Mouse (Mus musculus) myocyte (in vitro differentiated cells): ENCODE results near the gene Fam8a1. TPM values are rescaled to one million over a fixed set of nuclear protein-coding genes. Genes with fewer than 3 reads are reported as not detected.
A peak's percentile ranks its signal among the peaks of the same experiment; 100 is the strongest.

Experiments
- H3K27me3 ChIP-seq: one replicate; pipeline ENCODE4 v1.6.1; 2011; ENCODE audit not compliant: control insufficient read depth, insufficient read depth, insufficient read length
- H3K36me3 ChIP-seq: one replicate; pipeline ENCODE4 v1.6.1; 2011; ENCODE audit not compliant: control insufficient read depth, insufficient read depth
- H3K4me2 ChIP-seq: one replicate; pipeline ENCODE4 v1.6.1; 2011; ENCODE audit warnings: low read depth, control low read depth
- H3K4me3 ChIP-seq: one replicate; pipeline ENCODE4 v1.5.1; 2011; ENCODE audit warnings: mild to moderate bottlenecking, control low read depth, moderate library complexity
- H3K79me2 ChIP-seq: one replicate; pipeline ENCODE4 v1.6.1; 2011; ENCODE audit not compliant: control insufficient read depth, insufficient read depth
- H3ac ChIP-seq: one replicate; pipeline ENCODE4 v1.6.1; 2011; ENCODE audit not compliant: control insufficient read depth, insufficient read length
- CEBPB ChIP-seq: IDR thresholded peaks from 2 replicates; pipeline ENCODE4 v1.6.1; 2011; ENCODE audit warnings: mild to moderate bottlenecking, moderate library complexity; ENCODE audit not compliant: poor library complexity, insufficient read depth, severe bottlenecking
- E2F4 ChIP-seq: IDR thresholded peaks from one replicate; pipeline ENCODE4 v1.6.1; 2011; ENCODE audit warnings: mild to moderate bottlenecking, control low read depth, moderate library complexity; ENCODE audit not compliant: insufficient read depth
- MAX ChIP-seq: IDR thresholded peaks from one replicate; pipeline ENCODE4 v1.6.1; 2011; ENCODE audit warnings: low read depth, mild to moderate bottlenecking, control low read depth
- MYOD1 ChIP-seq, 3 experiments: IDR thresholded peaks; one replicate each; pipeline ENCODE4 v1.6.1; 2011; ENCODE audit warnings: control low read depth in 2 of 3, low read depth in 2 of 3, mild to moderate bottlenecking in 2 of 3, moderate library complexity in 1 of 3; ENCODE audit not compliant: insufficient read length in 2 of 3, control insufficient read depth in 1 of 3
- MYOG ChIP-seq, 3 experiments: IDR thresholded peaks; one replicate each; pipeline ENCODE4 v1.6.1; 2011; ENCODE audit warnings: control low read depth in 2 of 3, low read depth in 2 of 3, mild to moderate bottlenecking in 2 of 3; ENCODE audit not compliant: insufficient read length in 2 of 3, control insufficient read depth in 1 of 3, insufficient read depth in 1 of 3
- POLR2A ChIP-seq: IDR thresholded peaks from one replicate; pipeline ENCODE4 v1.6.1; 2011; ENCODE audit warnings: low read depth, mild to moderate bottlenecking, control low read depth, moderate library complexity; ENCODE audit not compliant: insufficient read length
- POLR2AphosphoS2 ChIP-seq: IDR thresholded peaks from one replicate; pipeline ENCODE4 v1.6.1; 2011; ENCODE audit warnings: low read depth, control low read depth; ENCODE audit not compliant: insufficient read length
- REST ChIP-seq: IDR thresholded peaks from one replicate; pipeline ENCODE4 v1.6.1; 2011; ENCODE audit warnings: mild to moderate bottlenecking, control low read depth, moderate library complexity; ENCODE audit not compliant: insufficient read depth, insufficient read length
- SRF ChIP-seq: IDR thresholded peaks from one replicate; pipeline ENCODE4 v1.6.1; 2011; ENCODE audit warnings: low read depth; ENCODE audit not compliant: control insufficient read depth, insufficient read length
- TCF12 ChIP-seq: IDR thresholded peaks from one replicate; pipeline ENCODE4 v1.6.1; 2011; ENCODE audit warnings: mild to moderate bottlenecking, control low read depth; ENCODE audit not compliant: poor library complexity, insufficient read depth, severe bottlenecking
- TCF3 ChIP-seq: IDR thresholded peaks from one replicate; pipeline ENCODE4 v1.6.1; 2011; ENCODE audit warnings: low read depth, control low read depth; ENCODE audit not compliant: insufficient read length
- USF1 ChIP-seq: IDR thresholded peaks from one replicate; pipeline ENCODE4 v1.6.1; 2011; ENCODE audit warnings: low read depth, mild to moderate bottlenecking, control low read depth, moderate library complexity
- polyA plus RNA-seq: library from polyadenylated mRNA; unstranded; fragments of >200 nt; fragmentation: generic; extraction: Trizol; gene quantifications from one replicate; pipeline ENCODE4 v1.2.1, GENCODE M21; 2012; ENCODE audit warnings: missing spikeins

The Fam8a1 gene
- polyA plus RNA-seq, 1 experiment = 15.7 TPM

DNA sequence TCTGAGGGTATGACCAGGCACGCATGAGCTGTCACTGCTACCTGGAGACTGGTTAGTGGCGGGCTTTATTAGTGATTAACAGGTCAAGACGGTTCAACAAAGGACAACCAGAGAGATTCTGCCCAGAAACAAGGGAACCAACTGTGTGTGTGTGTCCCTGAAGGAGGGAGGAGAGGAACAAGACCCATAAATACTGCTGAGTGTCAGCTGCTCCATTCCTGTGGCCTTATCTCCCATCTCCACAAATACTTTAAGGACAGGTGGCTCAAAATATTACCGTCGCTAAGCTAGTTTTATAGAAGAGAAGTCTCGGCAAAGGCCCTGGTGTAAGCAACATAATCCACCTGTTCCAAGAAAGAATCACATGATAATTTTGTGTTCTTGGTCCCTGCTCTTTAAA, 39.9 kb upstream of the Fam8a1 start:
- H3K4me2 ChIP-seq = no peak overlapping the region
- H3K36me3 ChIP-seq = peaks cover 5% of the 10 kb centered on the region
- no peak overlapping the region for H3ac ChIP-seq
- H3K27me3 ChIP-seq = no peaks in the 10 kb centered on the region
- H3K79me2 ChIP-seq = no peaks in the 10 kb centered on the region
- TF ChIP-seq USF1 = no peak
- no peak for TF ChIP-seq SRF
- TF ChIP-seq REST = no peak
- TF ChIP-seq TCF12 = peak; percentile 69
- no peak for TF ChIP-seq CEBPB
- no peak for TF ChIP-seq MAX
- peak in 2 of 3 experiments; percentile 74 to 79 for TF ChIP-seq MYOG (IDR thresholded peaks at IDR 0.05; ENCODE audit: control insufficient read depth in 1 of 3, insufficient read depth in 1 of 3, insufficient read length in 2 of 3, low read depth in 2 of 3)
- TF ChIP-seq POLR2A = no peak
- peak; percentile 64 to 91 (median 74) for TF ChIP-seq MYOD1 (IDR thresholded peaks at IDR 0.05; ENCODE audit: control insufficient read depth in 1 of 3, insufficient read length in 2 of 3, low read depth in 2 of 3)
- peak; percentile 41 for TF ChIP-seq TCF3
- no peak for TF ChIP-seq E2F4
- TF ChIP-seq POLR2AphosphoS2 = no peak
- no peak overlapping the region for H3K4me3 ChIP-seq

DNA sequence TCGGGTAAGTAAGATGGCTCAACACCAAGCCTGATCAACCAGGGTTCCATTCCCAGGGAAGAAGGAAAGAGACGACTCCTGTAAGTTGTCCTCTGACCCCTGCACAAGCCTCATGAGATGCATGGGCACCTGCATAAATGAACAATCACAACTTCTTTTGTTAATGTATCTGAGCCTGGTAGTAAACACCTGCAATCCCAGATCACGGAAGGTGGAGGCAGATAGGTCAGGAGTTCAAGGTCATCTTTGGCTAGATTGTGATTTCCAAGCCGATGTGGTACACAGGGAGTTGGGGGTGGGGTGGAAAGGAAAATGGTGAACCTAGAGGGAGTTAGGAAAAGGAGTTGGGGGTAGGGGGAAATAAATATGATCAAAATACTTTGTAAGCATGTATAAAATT, 36.5 kb upstream of the Fam8a1 start:
- Histone ChIP-seq H3ac (no peak overlapping the region), H3K79me2 (no peaks in the 10 kb centered on the region), H3K36me3 (peaks cover 5% of the 10 kb centered on the region), H3K4me2 (no peak overlapping the region), H3K27me3 (no peaks in the 10 kb centered on the region), H3K4me3 (no peak overlapping the region)
- TF ChIP-seq CEBPB = no peak
- no peak for TF ChIP-seq MYOD1 (IDR thresholded peaks at IDR 0.05; ENCODE audit: control insufficient read depth in 1 of 3, insufficient read length in 2 of 3, low read depth in 2 of 3)
- no peak for TF ChIP-seq TCF3
- TF ChIP-seq E2F4 = no peak
- no peak for TF ChIP-seq MYOG (IDR thresholded peaks at IDR 0.05; ENCODE audit: control insufficient read depth in 1 of 3, insufficient read depth in 1 of 3, insufficient read length in 2 of 3, low read depth in 2 of 3)
- no peak for TF ChIP-seq USF1
- TF ChIP-seq TCF12 = no peak

- Histone ChIP-seq H3K79me2 (no peaks in the 10 kb centered on the region), H3K4me3 (no peak overlapping the region), H3K36me3 (peaks cover 5% of the 10 kb centered on the region), H3K4me2 (no peak overlapping the region), H3ac (no peak overlapping the region), H3K27me3 (no peaks in the 10 kb centered on the region)
- TF ChIP-seq E2F4 = no peak
- TF ChIP-seq CEBPB = no peak
- no peak for TF ChIP-seq USF1
- no peak for TF ChIP-seq REST
- TF ChIP-seq MAX = no peak
- no peak for TF ChIP-seq TCF12
- no peak for TF ChIP-seq POLR2A
- TF ChIP-seq SRF = no peak
- TF ChIP-seq TCF3 = no peak
- no peak for TF ChIP-seq MYOG (IDR thresholded peaks at IDR 0.05; ENCODE audit: control insufficient read depth in 1 of 3, insufficient read depth in 1 of 3, insufficient read length in 2 of 3, low read depth in 2 of 3)
- no peak for TF ChIP-seq MYOD1 (IDR thresholded peaks at IDR 0.05; ENCODE audit: control insufficient read depth in 1 of 3, insufficient read length in 2 of 3, low read depth in 2 of 3)
- TF ChIP-seq POLR2AphosphoS2 = no peak
These were observed 35.8 kb upstream of the Fam8a1 start for GRCm38 (mm10) chr13:46633320-46634132.

- no peak overlapping the region for H3K4me3 ChIP-seq
- H3K36me3 ChIP-seq = peaks cover 5% of the 10 kb centered on the region
- no peaks in the 10 kb centered on the region for H3K79me2 ChIP-seq
- H3K4me2 ChIP-seq = no peak overlapping the region
- H3ac ChIP-seq = no peak overlapping the region
- TF ChIP-seq MAX = no peak
- no peak for TF ChIP-seq TCF12
- TF ChIP-seq POLR2A = no peak
- no peak for TF ChIP-seq MYOG (IDR thresholded peaks at IDR 0.05; ENCODE audit: control insufficient read depth in 1 of 3, insufficient read depth in 1 of 3, insufficient read length in 2 of 3, low read depth in 2 of 3)
- no peak for TF ChIP-seq USF1
- TF ChIP-seq REST = no peak
- TF ChIP-seq MYOD1 (IDR thresholded peaks at IDR 0.05; ENCODE audit: control insufficient read depth in 1 of 3, insufficient read length in 2 of 3, low read depth in 2 of 3) = no peak
- TF ChIP-seq SRF = no peak
- no peak for TF ChIP-seq POLR2AphosphoS2
- TF ChIP-seq TCF3 = no peak
- TF ChIP-seq E2F4 = no peak
- TF ChIP-seq CEBPB = no peak
- H3K27me3 ChIP-seq = no peaks in the 10 kb centered on the region
These were observed 35.2 kb upstream of the Fam8a1 start for GRCm38 (mm10) chr13:46634133-46634488.
